Mouse (Mus musculus): ENCODE data around the gene Gm2663. TPM values are rescaled to one million over a fixed set of nuclear protein-coding genes. Genes with fewer than 3 reads are reported as not detected.

Gene Gm2663
- polyA plus RNA-seq, 1 experiment from 2014 or later, result not detected

Other genes starting within 250 kb of the Gm2663 start
- gene Moxd2, start 112.0 kb downstream of the Gm2663 start, polyA plus RNA-seq (2015; fragmentation: Nextera tagmentation; extraction: Ambion mirVana), result not detected in 2 replicates
- not detected in 2 replicates for gene Prss58, start 99.1 kb downstream of the Gm2663 start, polyA plus RNA-seq (2015; fragmentation: Nextera tagmentation; extraction: Ambion mirVana)
- not detected in 2 replicates for gene 1700074P13Rik, start 58.9 kb downstream of the Gm2663 start, polyA plus RNA-seq (2015; fragmentation: Nextera tagmentation; extraction: Ambion mirVana)
- gene Gm4744, start 47.6 kb downstream of the Gm2663 start, polyA plus RNA-seq (2015; fragmentation: Nextera tagmentation; extraction: Ambion mirVana), result not detected in 2 replicates
- not detected in 2 replicates for gene 1810009J06Rik, start 34.7 kb downstream of the Gm2663 start, polyA plus RNA-seq (2015; fragmentation: Nextera tagmentation; extraction: Ambion mirVana)
- gene 2210010C04Rik, start 36.0 kb upstream of the Gm2663 start, polyA plus RNA-seq (2015; fragmentation: Nextera tagmentation; extraction: Ambion mirVana), result not detected in 2 replicates